Mouse (Mus musculus) intestine, postnatal 0 days (tissue): ENCODE measurements around the gene Plekhb2. TPM values are rescaled to one million over a fixed set of nuclear protein-coding genes. Genes with fewer than 3 reads are reported as not detected.

Experiments used
- ATAC-seq: fragments of 200-750 bp; cut with Nextera tagmentation; 2 replicates; pipeline ENCODE4 v1.8.0; 2017; ENCODE audit warnings: mild to moderate bottlenecking, moderate TSS enrichment, moderate library complexity
- H3K27ac ChIP-seq: fragments of 300-500 bp; sonication (generic); 2 replicates; pipeline ENCODE4 v1.5.1; 2014; ENCODE audit warnings: mild to moderate bottlenecking, low read depth, low read length, moderate library complexity
- H3K27me3 ChIP-seq: fragments of 300-500 bp; sonication (generic); replicated peaks from 2 replicates; pipeline ENCODE4 v1.6.1; 2014; ENCODE audit warnings: low read length, mixed read lengths; ENCODE audit not compliant: control insufficient read depth, insufficient read depth
- H3K36me3 ChIP-seq: fragments of 300-500 bp; sonication (generic); 2 replicates; pipeline ENCODE4 v1.6.1; 2014; ENCODE audit warnings: mild to moderate bottlenecking, moderate library complexity; ENCODE audit not compliant: control insufficient read depth, insufficient read depth
- H3K4me1 ChIP-seq: fragments of 300-500 bp; sonication (generic); replicated peaks from 2 replicates; pipeline ENCODE4 v1.6.1; 2014; ENCODE audit warnings: antibody characterized with exemption, low read length, mixed read lengths; ENCODE audit not compliant: control insufficient read depth, insufficient read depth
- H3K4me2 ChIP-seq: fragments of 300-500 bp; sonication (generic); replicated peaks from 2 replicates; pipeline ENCODE4 v1.6.1; 2014; ENCODE audit warnings: low read depth, mild to moderate bottlenecking, moderate library complexity
- H3K4me3 ChIP-seq: fragments of 300-500 bp; sonication (generic); 2 replicates; pipeline ENCODE4 v1.5.1; 2014; ENCODE audit warnings: low read depth, low read length
- H3K9ac ChIP-seq: fragments of 300-500 bp; sonication (generic); 2 replicates; pipeline ENCODE4 v1.6.1; 2014; ENCODE audit warnings: mild to moderate bottlenecking, low read depth, low read length
- H3K9me3 ChIP-seq: fragments of 300-500 bp; sonication (generic); 2 replicates; pipeline ENCODE4 v1.6.1; 2016; ENCODE audit warnings: mixed run types; ENCODE audit not compliant: control insufficient read depth
- CTCF ChIP-seq: sonication (generic); IDR thresholded peaks from 2 replicates; pipeline ENCODE4 v1.5.1; 2016; ENCODE audit warnings: low read depth, mild to moderate bottlenecking, control low read depth, antibody characterized with exemption, moderate library complexity
- WGBS: fragments of 180-500 bp; shearing (Covaris S2); extraction: QIAGEN DNeasy Blood & Tissue Kit; methylation state at CpG from one replicate; pipeline ENCODE4 v1.1.7; 2014; 5-methylcytosine and 5-hydroxymethylcytosine counted together
- polyA plus RNA-seq: library from polyadenylated mRNA; unstranded; fragments of >200 nt; fragmentation: Nextera tagmentation; extraction: Ambion mirVana; gene quantifications from 2 replicates; pipeline ENCODE4 v1.2.1, GENCODE M21; 2015

The Plekhb2 gene
- polyA plus RNA-seq, 1 experiment from 2014 or later: 191 TPM

GRCm38 (mm10) chr1:34928656-34929055 lies 78.9 kb downstream of the Plekhb2 start:
- Histone ChIP-seq H3K27me3 (no peaks in the 10 kb centered on the region), H3K27ac (no peak overlapping the region), H3K4me1 (no peaks in the 10 kb centered on the region), H3K4me2 (no peak overlapping the region), H3K9me3 (no peaks in the 10 kb centered on the region), H3K36me3 (no peaks in the 10 kb centered on the region), H3K9ac (no peak overlapping the region), H3K4me3 (no peak overlapping the region)
- ATAC-seq: no peak
- 92% methylated on average over 15 of the region's 15 CpGs for WGBS
- TF ChIP-seq CTCF: no peak

Other genes with a start within 250 kb of the Plekhb2 start
- gene Fam168b, start 6.9 kb upstream of the Plekhb2 start, polyA plus RNA-seq: 22.4 and 23.6 TPM in 2 replicates